ENCODE assay signal across 14 mouse cellular contexts in the genomic region with DNA sequence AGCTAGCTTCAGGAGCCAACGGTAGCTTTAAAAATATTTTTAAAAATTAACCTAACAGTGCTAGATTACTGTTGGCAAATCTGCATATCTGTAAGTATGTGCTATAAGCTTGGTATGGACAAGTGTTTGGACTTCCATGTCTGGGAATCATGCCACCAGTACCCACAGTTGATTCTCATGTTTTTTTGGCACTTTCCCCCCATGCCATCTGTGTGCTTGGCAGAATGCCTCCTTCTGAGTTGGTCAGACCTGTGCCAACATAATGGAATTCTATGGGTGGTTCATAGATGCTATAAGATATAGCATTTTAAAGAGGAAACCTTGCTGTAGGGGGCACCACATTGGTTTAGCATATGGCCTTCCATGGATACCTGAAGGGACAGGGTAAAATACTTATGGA.
A peak's percentile ranks its signal among the peaks of the same experiment; 100 is the strongest.
DNase-seq lines count a peak whose midpoint lies in the region; ATAC-seq and TF ChIP-seq lines count a peak whose summit lies in the region.
"Had no signal": no experiment of that assay in that cellular context is flagged by ENCODE, and none has a peak within 500 bp of the region (broad histone marks: within the 10 kb centered on the region; RNA-seq: fewer than 3 reads in every experiment).

No protein-coding gene starts in this region.

- DNase-seq in midbrain, embryonic 14.5 days, result peak; percentile 36
- DNase-seq in midbrain, embryonic 10.5 days (ENCODE audit: low spot score), result no peak
- peak; percentile 90 to 95 for DNase-seq in cerebellum, postnatal 36 days
- DNase-seq in layer of hippocampus, postnatal 36 days, result peak; percentile 34 to 40
- DNase-seq in telencephalon, adult 2 months (ENCODE audit: low read depth, low spot score), result peak; percentile 41
- no peak for DNase-seq in thymus, postnatal 14 days
- DNase-seq in testis, postnatal 14 days (ENCODE audit: low spot score), result no peak
- DNase-seq: adrenal gland, adult 2 months; kidney, adult 2 months had no signal

- H3K27ac ChIP-seq in midbrain, embryonic 14.5 days (replicated peaks; ENCODE audit: low read depth, low read length), result no peak overlapping the region
- H3K27ac ChIP-seq in midbrain, embryonic 10.5 days (replicated peaks), result no peak overlapping the region
- H3K27ac ChIP-seq in intestine, postnatal 0 days (ENCODE audit: low read depth, low read length), result no peak overlapping the region
- H3K27ac ChIP-seq: heart, embryonic 10.5 days; neural tube, embryonic 13.5 days had no signal

- H3K9ac ChIP-seq in midbrain, embryonic 14.5 days (replicated peaks; ENCODE audit: low read length), result no peak overlapping the region
- no peak overlapping the region for H3K9ac ChIP-seq in intestine, postnatal 0 days (ENCODE audit: low read depth, low read length)
- H3K9ac ChIP-seq: neural tube, embryonic 13.5 days had no signal

- WGBS in midbrain, embryonic 14.5 days, result 93% methylated on average over 1 of the region's 1 CpGs
- 94% methylated on average over 1 of the region's 1 CpGs for WGBS in midbrain, embryonic 10.5 days
- 70% methylated on average over 1 of the region's 1 CpGs for WGBS in intestine, postnatal 0 days

- H3K4me1 ChIP-seq in midbrain, embryonic 14.5 days (ENCODE audit: control insufficient read depth, insufficient read depth, low read length), result 0 out of 2 replicates have a peak, but pooled peaks cover 4% of the 10 kb centered on the region
- peaks cover 10% of the 10 kb centered on the region for H3K4me1 ChIP-seq in midbrain, embryonic 10.5 days
- H3K4me1 ChIP-seq in intestine, postnatal 0 days (replicated peaks; ENCODE audit: control insufficient read depth, insufficient read depth, low read length), result no peaks in the 10 kb centered on the region
- H3K4me1 ChIP-seq: heart, embryonic 10.5 days; megakaryocyte, embryonic 14.5 days had no signal

- H3K9me3 ChIP-seq in midbrain, embryonic 14.5 days (ENCODE audit: control insufficient read depth, low read length), result no peaks in the 10 kb centered on the region
- H3K9me3 ChIP-seq in midbrain, embryonic 10.5 days (replicated peaks), result no peaks in the 10 kb centered on the region
- no peaks in the 10 kb centered on the region for H3K9me3 ChIP-seq in intestine, postnatal 0 days (ENCODE audit: control insufficient read depth)
- H3K9me3 ChIP-seq: heart, embryonic 10.5 days; megakaryocyte, embryonic 14.5 days; neural tube, embryonic 13.5 days had no signal

- no peak for TF ChIP-seq CTCF in intestine, postnatal 0 days (IDR thresholded peaks at IDR 0.05; ENCODE audit: low read depth)

- ATAC-seq in midbrain, embryonic 14.5 days (ENCODE audit: low FRiP score, low TSS enrichment), result no peak
- no peak for ATAC-seq in intestine, postnatal 0 days

- H3K36me3 ChIP-seq in midbrain, embryonic 14.5 days (ENCODE audit: control insufficient read depth, insufficient read depth, low read length), result no peaks in the 10 kb centered on the region
- no peaks in the 10 kb centered on the region for H3K36me3 ChIP-seq in midbrain, embryonic 10.5 days
- H3K36me3 ChIP-seq in intestine, postnatal 0 days (ENCODE audit: control insufficient read depth, insufficient read depth), result no peaks in the 10 kb centered on the region
- H3K36me3 ChIP-seq: heart, embryonic 10.5 days; neural tube, embryonic 13.5 days had no signal

- no peaks in the 10 kb centered on the region for H3K27me3 ChIP-seq in midbrain, embryonic 14.5 days (ENCODE audit: control insufficient read depth, insufficient read depth, low read length)
- no peaks in the 10 kb centered on the region for H3K27me3 ChIP-seq in midbrain, embryonic 10.5 days (ENCODE audit: low read depth, poor library complexity, severe bottlenecking)
- H3K27me3 ChIP-seq in intestine, postnatal 0 days (replicated peaks; ENCODE audit: control insufficient read depth, insufficient read depth, low read length), result no peaks in the 10 kb centered on the region
- H3K27me3 ChIP-seq: megakaryocyte, embryonic 14.5 days; neural tube, embryonic 13.5 days had no signal

- no peak overlapping the region for H3K4me3 ChIP-seq in midbrain, embryonic 14.5 days (replicated peaks; ENCODE audit: low read depth, low read length)
- H3K4me3 ChIP-seq in midbrain, embryonic 10.5 days, result no peak overlapping the region
- H3K4me3 ChIP-seq in intestine, postnatal 0 days (ENCODE audit: low read depth, low read length), result no peak overlapping the region
- H3K4me3 ChIP-seq: heart, embryonic 10.5 days; megakaryocyte, embryonic 14.5 days; neural tube, embryonic 13.5 days had no signal

- H3K4me2 ChIP-seq in midbrain, embryonic 14.5 days (ENCODE audit: low read length), result no peak overlapping the region
- H3K4me2 ChIP-seq in intestine, postnatal 0 days (replicated peaks; ENCODE audit: low read depth), result no peak overlapping the region
- H3K4me2 ChIP-seq: liver, embryonic 11.5 days; neural tube, embryonic 13.5 days had no signal

Comparison
In these comparisons a context has a peak if more than half of its experiments do, and no peak if none do; other contexts are left out.
1. DNase-seq: peak in midbrain, embryonic 14.5 days (single experiment), cerebellum, postnatal 36 days (2 of 2), layer of hippocampus, postnatal 36 days (2 of 2) and telencephalon, adult 2 months (single experiment); none in midbrain, embryonic 10.5 days (single experiment), thymus, postnatal 14 days (single experiment) and testis, postnatal 14 days (single experiment).